Comparison of ENCODE assay signal across 8 mouse cellular contexts in genomic region chr9:112235041-112235695, GRCm38 (mm10). TPM values are rescaled to one million over a fixed set of nuclear protein-coding genes. Genes with fewer than 3 reads are reported as not detected.
DNase-seq lines count a peak whose midpoint lies in the region; ATAC-seq lines count a peak whose summit lies in the region.

No protein-coding gene starts in this region.

- H3K4me1 ChIP-seq in stomach, embryonic 14.5 days (ENCODE audit: control insufficient read depth, insufficient read depth, low read length), result no peaks in the 10 kb centered on the region; the same call in 1 of the 2 replicates

- whole genome bisulfite sequencing in stomach, embryonic 14.5 days, result under 1% methylated on average over 41 of the region's 44 CpGs

- H3K36me3 ChIP-seq in stomach, embryonic 14.5 days (ENCODE audit: control insufficient read depth, insufficient read depth, low read length), result no peaks in the 10 kb centered on the region

- no peak overlapping the region for H3K9ac ChIP-seq in stomach, embryonic 14.5 days (replicated peaks; ENCODE audit: low read depth, low read length)

- H3K4me2 ChIP-seq in stomach, embryonic 14.5 days (replicated peaks; ENCODE audit: low read depth, low read length), result peak overlapping the region; percentile 52

- no peaks in the 10 kb centered on the region for H3K9me3 ChIP-seq in stomach, embryonic 14.5 days (ENCODE audit: control insufficient read depth, low read depth, low read length)

- peak; percentile 3 for DNase-seq in ovary, postnatal 10 days (ENCODE audit: low spot score)
- no peak for DNase-seq in ovary, adult 18-20 months (ENCODE audit: low spot score)
- DNase-seq in cerebellum, postnatal 25 days, result peak; percentile 95 to 96
- DNase-seq in frontal cortex, postnatal 36 days (ENCODE audit: low spot score in 2 of 2), result peak; percentile 80 to 83
- DNase-seq in layer of hippocampus, adult 9-11 months, result peak; percentile 80
- peak; percentile 68 for DNase-seq in mesoderm, embryonic 11.5 days (ENCODE audit: low read depth, low spot score)
- no peak for DNase-seq in urinary bladder, postnatal 14 days (ENCODE audit: low spot score)

- H3K4me3 ChIP-seq in stomach, embryonic 14.5 days (ENCODE audit: low read depth, low read length), result peak overlapping the region; percentile 23

- no peak overlapping the region for H3K27ac ChIP-seq in stomach, embryonic 14.5 days (ENCODE audit: low read length)

- peaks cover 37% of the 10 kb centered on the region for H3K27me3 ChIP-seq in stomach, embryonic 14.5 days (ENCODE audit: control insufficient read depth, insufficient read depth, low read length)

- peak; percentile 58; the same call in 1 of the 2 replicates for ATAC-seq in stomach, embryonic 14.5 days (ENCODE audit: insufficient number of reproducible peaks, insufficient read depth, low FRiP score, low read depth)

RNA-seq across cellular contexts. Expression of gene Arpp21, which starts 0.6 kb away (rescaled TPM):
- polyA plus RNA-seq in stomach, embryonic 14.5 days (2014; fragmentation: Nextera tagmentation; extraction: Ambion mirVana), result 1.2 and 1.6 TPM in 2 replicates

Comparison
In these comparisons a context has a peak if more than half of its experiments do, and no peak if none do; other contexts are left out.
1. DNase-seq: peak in ovary, postnatal 10 days (single experiment), cerebellum, postnatal 25 days (2 of 2), frontal cortex, postnatal 36 days (2 of 2), layer of hippocampus, adult 9-11 months (single experiment) and mesoderm, embryonic 11.5 days (single experiment); none in ovary, adult 18-20 months (single experiment) and urinary bladder, postnatal 14 days (single experiment).